Mouse (Mus musculus) megakaryocyte, embryonic 14.5 days (primary cell): ENCODE results near the gene Clic5.

Experiments used
- FLI1 ChIP-seq: IDR thresholded peaks from 2 replicates; pipeline ENCODE4 v1.6.1; 2012; ENCODE audit warnings: low read length, inconsistent platforms, mixed read lengths
- GATA1 ChIP-seq: IDR thresholded peaks from 3 replicates; pipeline ENCODE4 v1.6.1; 2012; ENCODE audit warnings: mixed read lengths, low read length, inconsistent platforms, borderline replicate concordance

GRCm38 (mm10) chr17:44189696-44190095 is 1.3 kb downstream of the Clic5 start:
- no peak for TF ChIP-seq FLI1
- TF ChIP-seq GATA1, result no peak
